Mouse (Mus musculus): ENCODE data around the gene Nmu. TPM values are rescaled to one million over a fixed set of nuclear protein-coding genes. Genes with fewer than 3 reads are reported as not detected.
A peak's percentile ranks its signal among the peaks of the same experiment; 100 is the strongest.

The Nmu gene
- polyA plus RNA-seq, 1 experiment = not detected

GRCm38 (mm10) chr5:76303745-76304451 lies 59.7 kb downstream of the Nmu start:
- Histone ChIP-seq H3K4me3 (ENCODE audit: insufficient read depth, low read depth, low read length) (peak overlapping the region; percentile 91), H3K27ac (ENCODE audit: insufficient read depth, low read depth, low read length) (0 out of 2 replicates have a peak overlapping the region, but pooled peaks have one; percentile 14), H3K4me1 (ENCODE audit: control insufficient read depth, insufficient read depth, low read length) (peaks cover 3% of the 10 kb centered on the region; the same call in 1 of the 2 replicates)
- TF ChIP-seq CTCF (IDR thresholded peaks at IDR 0.05; ENCODE audit: insufficient read depth, low read depth, low read length) (no peak), POLR2A (IDR thresholded peaks at IDR 0.05; ENCODE audit: insufficient read depth, low read depth, low read length) (no peak)
- whole genome bisulfite sequencing = 1% methylated on average over 100 of the region's 100 CpGs

GRCm38 (mm10) chr5:76303379-76303744 lies 60.2 kb downstream of the Nmu start:
- peaks cover 3% of the 10 kb centered on the region; the same call in 1 of the 2 replicates for H3K4me1 ChIP-seq (ENCODE audit: control insufficient read depth, insufficient read depth, low read length)
- TF ChIP-seq CTCF (IDR thresholded peaks at IDR 0.05; ENCODE audit: insufficient read depth, low read depth, low read length) (no peak), POLR2A (IDR thresholded peaks at IDR 0.05; ENCODE audit: insufficient read depth, low read depth, low read length) (no peak)
- H3K27ac ChIP-seq (ENCODE audit: insufficient read depth, low read depth, low read length) = no peak overlapping the region
- WGBS = 2% methylated on average over 11 of the region's 11 CpGs
- H3K4me3 ChIP-seq (ENCODE audit: insufficient read depth, low read depth, low read length) = peak overlapping the region; percentile 91

GRCm38 (mm10) chr5:76302009-76302408 lies 61.6 kb downstream of the Nmu start:
- Histone ChIP-seq H3K4me3 (ENCODE audit: insufficient read depth, low read depth, low read length) (no peak overlapping the region), H3K27ac (ENCODE audit: insufficient read depth, low read depth, low read length) (no peak overlapping the region), H3K4me1 (ENCODE audit: control insufficient read depth, insufficient read depth, low read length) (peaks cover 3% of the 10 kb centered on the region; the same call in 1 of the 2 replicates)
- TF ChIP-seq CTCF (IDR thresholded peaks at IDR 0.05; ENCODE audit: insufficient read depth, low read depth, low read length) = no peak
- no peak for TF ChIP-seq POLR2A (IDR thresholded peaks at IDR 0.05; ENCODE audit: insufficient read depth, low read depth, low read length)
- WGBS = 82% methylated on average over 2 of the region's 2 CpGs

GRCm38 (mm10) chr5:76289234-76289691 lies 74.3 kb downstream of the Nmu start:
- Histone ChIP-seq H3K4me1 (ENCODE audit: control insufficient read depth, insufficient read depth, low read length) (0 out of 2 replicates have a peak, but pooled peaks cover 2% of the 10 kb centered on the region), H3K4me3 (ENCODE audit: insufficient read depth, low read depth, low read length) (no peak overlapping the region), H3K27ac (ENCODE audit: insufficient read depth, low read depth, low read length) (no peak overlapping the region)
- WGBS = 82% methylated on average over 8 of the region's 8 CpGs
- TF ChIP-seq CTCF (IDR thresholded peaks at IDR 0.05; ENCODE audit: insufficient read depth, low read depth, low read length) = no peak

- H3K27ac ChIP-seq (ENCODE audit: insufficient read depth, low read depth, low read length) = no peak overlapping the region
- H3K4me1 ChIP-seq (ENCODE audit: control insufficient read depth, insufficient read depth, low read length) = 0 out of 2 replicates have a peak, but pooled peaks cover 2% of the 10 kb centered on the region
- no peak overlapping the region for H3K4me3 ChIP-seq (ENCODE audit: insufficient read depth, low read depth, low read length)
- no peak for TF ChIP-seq CTCF (IDR thresholded peaks at IDR 0.05; ENCODE audit: insufficient read depth, low read depth, low read length)
- no peak for TF ChIP-seq POLR2A (IDR thresholded peaks at IDR 0.05; ENCODE audit: insufficient read depth, low read depth, low read length)
- WGBS = 90% methylated on average over 3 of the region's 3 CpGs
Measured at GRCm38 (mm10) chr5:76288256-76288655, 75.3 kb downstream of the Nmu start.

GRCm38 (mm10) chr5:76287062-76287461 lies 76.5 kb downstream of the Nmu start:
- H3K4me3 ChIP-seq (ENCODE audit: insufficient read depth, low read depth, low read length) = no peak overlapping the region
- H3K4me1 ChIP-seq (ENCODE audit: control insufficient read depth, insufficient read depth, low read length) = peaks cover 4% of the 10 kb centered on the region; the same call in 1 of the 2 replicates
- H3K27ac ChIP-seq (ENCODE audit: insufficient read depth, low read depth, low read length) = no peak overlapping the region
- WGBS = 82% methylated on average over 5 of the region's 5 CpGs
- TF ChIP-seq CTCF (IDR thresholded peaks at IDR 0.05; ENCODE audit: insufficient read depth, low read depth, low read length) = no peak
- TF ChIP-seq POLR2A (IDR thresholded peaks at IDR 0.05; ENCODE audit: insufficient read depth, low read depth, low read length) = no peak

GRCm38 (mm10) chr5:76285699-76286098 lies 77.9 kb downstream of the Nmu start:
- TF ChIP-seq POLR2A (IDR thresholded peaks at IDR 0.05; ENCODE audit: insufficient read depth, low read depth, low read length) (no peak), CTCF (IDR thresholded peaks at IDR 0.05; ENCODE audit: insufficient read depth, low read depth, low read length) (no peak)
- Histone ChIP-seq H3K27ac (ENCODE audit: insufficient read depth, low read depth, low read length) (no peak overlapping the region), H3K4me3 (ENCODE audit: insufficient read depth, low read depth, low read length) (no peak overlapping the region), H3K4me1 (ENCODE audit: control insufficient read depth, insufficient read depth, low read length) (peaks cover 5% of the 10 kb centered on the region)
- WGBS = 52% methylated on average over 4 of the region's 4 CpGs

- Histone ChIP-seq H3K4me1 (ENCODE audit: control insufficient read depth, insufficient read depth, low read length) (peaks cover 5% of the 10 kb centered on the region), H3K27ac (ENCODE audit: insufficient read depth, low read depth, low read length) (no peak overlapping the region), H3K4me3 (ENCODE audit: insufficient read depth, low read depth, low read length) (no peak overlapping the region)
- 90% methylated on average over 1 of the region's 1 CpGs for WGBS
- TF ChIP-seq POLR2A (IDR thresholded peaks at IDR 0.05; ENCODE audit: insufficient read depth, low read depth, low read length) (no peak), CTCF (IDR thresholded peaks at IDR 0.05; ENCODE audit: insufficient read depth, low read depth, low read length) (no peak)
Measured at GRCm38 (mm10) chr5:76283890-76284289, 79.7 kb downstream of the Nmu start.

Other genes with a start within 250 kb of the Nmu start
- not detected in 2 replicates for gene Srd5a3, start 223.5 kb downstream of the Nmu start, polyA plus RNA-seq (2012; ENCODE audit: insufficient read depth, insufficient read length, low replicate concordance, missing spikeins)
- not detected in 2 replicates for gene Tmem165, start 179.9 kb downstream of the Nmu start, polyA plus RNA-seq (2012; ENCODE audit: insufficient read depth, insufficient read length, low replicate concordance, missing spikeins)
- not detected in 2 replicates for gene Clock, start 59.0 kb downstream of the Nmu start, polyA plus RNA-seq (2012; ENCODE audit: insufficient read depth, insufficient read length, low replicate concordance, missing spikeins)
- not detected in 2 replicates for gene Pdcl2, start 32.6 kb downstream of the Nmu start, polyA plus RNA-seq (2012; ENCODE audit: insufficient read depth, insufficient read length, low replicate concordance, missing spikeins)
- not detected in 2 replicates for gene Gm7271, start 120.3 kb upstream of the Nmu start, polyA plus RNA-seq (2012; ENCODE audit: insufficient read depth, insufficient read length, low replicate concordance, missing spikeins)
- gene Exoc1, start 165.5 kb upstream of the Nmu start, polyA plus RNA-seq (2012; ENCODE audit: insufficient read depth, insufficient read length, low replicate concordance, missing spikeins) = not detected in 2 replicates
- not detected in 2 replicates for gene Cep135, start 224.9 kb upstream of the Nmu start, polyA plus RNA-seq (2012; ENCODE audit: insufficient read depth, insufficient read length, low replicate concordance, missing spikeins)